Mouse (Mus musculus): ENCODE results near the gene Slc26a8. TPM values are rescaled to one million over a fixed set of nuclear protein-coding genes. Genes with fewer than 3 reads are reported as not detected.

The Slc26a8 gene
- polyA plus RNA-seq, 1 experiment from 2014 or later = 3.4 TPM

GRCm38 (mm10) chr17:28600780-28601179 is 89.3 kb downstream of the Slc26a8 start:
- ATAC-seq = no peak
- WGBS = 77% methylated on average over 5 of the region's 5 CpGs
- Histone ChIP-seq H3K27me3 (replicated peaks; ENCODE audit: control insufficient read depth, insufficient read depth, low read length) (no peaks in the 10 kb centered on the region), H3K27ac (ENCODE audit: low read length) (no peak overlapping the region), H3K9me3 (ENCODE audit: control insufficient read depth, low read length) (no peaks in the 10 kb centered on the region), H3K36me3 (ENCODE audit: control insufficient read depth, insufficient read depth) (peaks cover 58% of the 10 kb centered on the region), H3K4me3 (replicated peaks; ENCODE audit: low read length) (no peak overlapping the region), H3K9ac (replicated peaks; ENCODE audit: low read depth, low read length) (no peak overlapping the region), H3K4me2 (ENCODE audit: low read length) (no peak overlapping the region), H3K4me1 (replicated peaks; ENCODE audit: control insufficient read depth, insufficient read depth, low read length) (no peaks in the 10 kb centered on the region)

- peaks cover 54% of the 10 kb centered on the region for H3K36me3 ChIP-seq (ENCODE audit: control insufficient read depth, insufficient read depth)
- H3K4me2 ChIP-seq (ENCODE audit: low read length) = no peak overlapping the region
- H3K27ac ChIP-seq (ENCODE audit: low read length) = no peak overlapping the region
- H3K4me3 ChIP-seq (replicated peaks; ENCODE audit: low read length) = no peak overlapping the region
- WGBS = 86% methylated on average over 4 of the region's 4 CpGs
- no peak for ATAC-seq
- H3K9me3 ChIP-seq (ENCODE audit: control insufficient read depth, low read length) = no peaks in the 10 kb centered on the region
- H3K4me1 ChIP-seq (replicated peaks; ENCODE audit: control insufficient read depth, insufficient read depth, low read length) = no peaks in the 10 kb centered on the region
- H3K9ac ChIP-seq (replicated peaks; ENCODE audit: low read depth, low read length) = no peak overlapping the region
- no peaks in the 10 kb centered on the region for H3K27me3 ChIP-seq (replicated peaks; ENCODE audit: control insufficient read depth, insufficient read depth, low read length)
Measured at GRCm38 (mm10) chr17:28593965-28594364, 96.1 kb downstream of the Slc26a8 start.

GRCm38 (mm10) chr17:28592998-28593397 is 97.0 kb downstream of the Slc26a8 start:
- Histone ChIP-seq H3K4me1 (replicated peaks; ENCODE audit: control insufficient read depth, insufficient read depth, low read length) (no peaks in the 10 kb centered on the region), H3K9ac (replicated peaks; ENCODE audit: low read depth, low read length) (no peak overlapping the region), H3K4me2 (ENCODE audit: low read length) (no peak overlapping the region), H3K4me3 (replicated peaks; ENCODE audit: low read length) (no peak overlapping the region), H3K27ac (ENCODE audit: low read length) (no peak overlapping the region), H3K27me3 (replicated peaks; ENCODE audit: control insufficient read depth, insufficient read depth, low read length) (no peaks in the 10 kb centered on the region), H3K9me3 (ENCODE audit: control insufficient read depth, low read length) (no peaks in the 10 kb centered on the region), H3K36me3 (ENCODE audit: control insufficient read depth, insufficient read depth) (peaks cover 51% of the 10 kb centered on the region)
- WGBS = 20% methylated on average over 4 of the region's 4 CpGs
- ATAC-seq = no peak; the same call in 1 of the 2 replicates

- H3K27me3 ChIP-seq (replicated peaks; ENCODE audit: control insufficient read depth, insufficient read depth, low read length) = no peaks in the 10 kb centered on the region
- H3K4me1 ChIP-seq (replicated peaks; ENCODE audit: control insufficient read depth, insufficient read depth, low read length) = no peaks in the 10 kb centered on the region
- WGBS = 95% methylated on average over 5 of the region's 5 CpGs
- H3K9ac ChIP-seq (replicated peaks; ENCODE audit: low read depth, low read length) = no peak overlapping the region
- no peak overlapping the region for H3K27ac ChIP-seq (ENCODE audit: low read length)
- H3K4me2 ChIP-seq (ENCODE audit: low read length) = no peak overlapping the region
- peaks cover 44% of the 10 kb centered on the region for H3K36me3 ChIP-seq (ENCODE audit: control insufficient read depth, insufficient read depth)
- no peak for ATAC-seq
- H3K9me3 ChIP-seq (ENCODE audit: control insufficient read depth, low read length) = no peaks in the 10 kb centered on the region
- H3K4me3 ChIP-seq (replicated peaks; ENCODE audit: low read length) = no peak overlapping the region
Measured at GRCm38 (mm10) chr17:28591476-28591875, 98.6 kb downstream of the Slc26a8 start.

- H3K9ac ChIP-seq (replicated peaks; ENCODE audit: low read depth, low read length) = no peak overlapping the region
- ATAC-seq = no peak
- 95% methylated on average over 3 of the region's 3 CpGs for WGBS
Measured at GRCm38 (mm10) chr17:28590596-28590995, 99.4 kb downstream of the Slc26a8 start.

GRCm38 (mm10) chr17:28588591-28588990 is 101.4 kb downstream of the Slc26a8 start:
- WGBS = 59% methylated on average over 2 of the region's 2 CpGs
- Histone ChIP-seq H3K4me3 (replicated peaks; ENCODE audit: low read length) (no peak overlapping the region), H3K4me2 (ENCODE audit: low read length) (no peak overlapping the region), H3K9me3 (ENCODE audit: control insufficient read depth, low read length) (no peaks in the 10 kb centered on the region), H3K4me1 (replicated peaks; ENCODE audit: control insufficient read depth, insufficient read depth, low read length) (no peaks in the 10 kb centered on the region), H3K27ac (ENCODE audit: low read length) (no peak overlapping the region), H3K36me3 (ENCODE audit: control insufficient read depth, insufficient read depth) (peaks cover 32% of the 10 kb centered on the region; the same call in 1 of the 2 replicates), H3K9ac (replicated peaks; ENCODE audit: low read depth, low read length) (no peak overlapping the region), H3K27me3 (replicated peaks; ENCODE audit: control insufficient read depth, insufficient read depth, low read length) (no peaks in the 10 kb centered on the region)
- no peak for ATAC-seq

More at GRCm38 (mm10) chr17:28590596-28590995, 99.4 kb downstream of the Slc26a8 start:
- no peak overlapping the region for H3K27ac ChIP-seq (ENCODE audit: low read length)
- H3K4me2 ChIP-seq (ENCODE audit: low read length) = no peak overlapping the region
- H3K4me3 ChIP-seq (replicated peaks; ENCODE audit: low read length) = no peak overlapping the region
- no peaks in the 10 kb centered on the region for H3K9me3 ChIP-seq (ENCODE audit: control insufficient read depth, low read length)
- peaks cover 36% of the 10 kb centered on the region; the same call in 1 of the 2 replicates for H3K36me3 ChIP-seq (ENCODE audit: control insufficient read depth, insufficient read depth)
- no peaks in the 10 kb centered on the region for H3K27me3 ChIP-seq (replicated peaks; ENCODE audit: control insufficient read depth, insufficient read depth, low read length)
- H3K4me1 ChIP-seq (replicated peaks; ENCODE audit: control insufficient read depth, insufficient read depth, low read length) = no peaks in the 10 kb centered on the region

Other genes with a start within 250 kb of the Slc26a8 start
- 39.3 and 41.7 TPM in 2 replicates for gene Fkbp5, start 172.7 kb downstream of the Slc26a8 start, polyA plus RNA-seq (2015; fragmentation: Nextera tagmentation; extraction: Ambion mirVana)
- gene Armc12, start 159.4 kb downstream of the Slc26a8 start, polyA plus RNA-seq (2015; fragmentation: Nextera tagmentation; extraction: Ambion mirVana) = not detected in 2 replicates
- not detected in 2 replicates for gene Clpsl2, start 140.8 kb downstream of the Slc26a8 start, polyA plus RNA-seq (2015; fragmentation: Nextera tagmentation; extraction: Ambion mirVana)
- gene Clps, start 129.5 kb downstream of the Slc26a8 start, polyA plus RNA-seq (2015; fragmentation: Nextera tagmentation; extraction: Ambion mirVana) = not detected in 2 replicates
- gene Lhfpl5, start 114.6 kb downstream of the Slc26a8 start, polyA plus RNA-seq (2015; fragmentation: Nextera tagmentation; extraction: Ambion mirVana) = 5.3 and 8.3 TPM in 2 replicates
- 107 and 113 TPM in 2 replicates for gene Srpk1, start 67.5 kb downstream of the Slc26a8 start, polyA plus RNA-seq (2015; fragmentation: Nextera tagmentation; extraction: Ambion mirVana)
- gene Mapk14, start 1.1 kb upstream of the Slc26a8 start, polyA plus RNA-seq (2015; fragmentation: Nextera tagmentation; extraction: Ambion mirVana) = 27.2 and 27.8 TPM in 2 replicates
- 0.43 and 3.5 TPM in 2 replicates for gene AC170998.1, start 35.9 kb upstream of the Slc26a8 start, polyA plus RNA-seq (2015; fragmentation: Nextera tagmentation; extraction: Ambion mirVana)
- 0.47 and 1.1 TPM in 2 replicates for gene Mapk13, start 79.1 kb upstream of the Slc26a8 start, polyA plus RNA-seq (2015; fragmentation: Nextera tagmentation; extraction: Ambion mirVana)
- 7.1 and 8.5 TPM in 2 replicates for gene Brpf3, start 110.9 kb upstream of the Slc26a8 start, polyA plus RNA-seq (2015; fragmentation: Nextera tagmentation; extraction: Ambion mirVana)
- not detected in 2 replicates for gene Pnpla1, start 168.2 kb upstream of the Slc26a8 start, polyA plus RNA-seq (2015; fragmentation: Nextera tagmentation; extraction: Ambion mirVana)
- 0.53 and 1.8 TPM in 2 replicates for gene 4930539E08Rik, start 225.1 kb upstream of the Slc26a8 start, polyA plus RNA-seq (2015; fragmentation: Nextera tagmentation; extraction: Ambion mirVana)

All from forebrain, embryonic 16.5 days (tissue).